Mouse (Mus musculus) small intestine, adult 2 months (tissue): ENCODE measurements at regions not wholly inside any gene's neighbourhood (a gene's known extent, or its start where the extent isn't known, plus 50 kb on each side); places are given as distances from the start of the nearest gene placed in this dataset.

Source experiments
- CTCF ChIP-seq: fragments of 200-500 bp; IDR thresholded peaks from 2 replicates; pipeline ENCODE4 v1.5.1; 2012; ENCODE audit warnings: low read depth, mild to moderate bottlenecking, control low read depth, inconsistent platforms, low read length, moderate library complexity, mixed read lengths; ENCODE audit not compliant: insufficient replicate concordance, insufficient read length; ENCODE audit errors: extremely low read depth
- POLR2A ChIP-seq: fragments of 200-500 bp; IDR thresholded peaks from 2 replicates; pipeline ENCODE4 v1.6.1; 2012; ENCODE audit warnings: low read depth, mild to moderate bottlenecking, control low read depth, inconsistent platforms, low read length, moderate library complexity

- TF ChIP-seq CTCF (no peak), POLR2A (no peak)
These were observed 66.6 kb upstream of the Tmem132d start for GRCm38 (mm10) chr5:128499488-128499887.
